Mouse (Mus musculus): ENCODE results near the gene Tubgcp4. TPM values are rescaled to one million over a fixed set of nuclear protein-coding genes. Genes with fewer than 3 reads are reported as not detected.

The Tubgcp4 gene
- total and polyA plus RNA-seq, 2 experiments from 2014 or later, result 12.3 to 20.8 TPM

- H3K4me1 ChIP-seq (ENCODE audit: control insufficient read depth, insufficient read depth), result no peaks in the 10 kb centered on the region
- peaks cover 67% of the 10 kb centered on the region for H3K36me3 ChIP-seq (replicated peaks; ENCODE audit: control insufficient read depth, insufficient read depth, low read length)
- no peaks in the 10 kb centered on the region for H3K27me3 ChIP-seq (ENCODE audit: control insufficient read depth, insufficient read depth, low read length)
- no peak overlapping the region for H3K9ac ChIP-seq (replicated peaks; ENCODE audit: low read depth, low read length)
- TF ChIP-seq EP300 (IDR thresholded peaks at IDR 0.05; ENCODE audit: low read depth) (no peak), CTCF (IDR thresholded peaks at IDR 0.05; ENCODE audit: low read depth) (no peak)
- H3K9me3 ChIP-seq (replicated peaks; ENCODE audit: control insufficient read depth, low read length), result no peaks in the 10 kb centered on the region
- DNase-seq (ENCODE audit: low spot score) (no peak), ATAC-seq (ENCODE audit: insufficient read depth, low read depth) (no peak)
- 39% methylated on average over 8 of the region's 8 CpGs for WGBS
- no peak overlapping the region for H3K4me2 ChIP-seq (ENCODE audit: low read depth, low read length)
- no peak overlapping the region for H3K27ac ChIP-seq (ENCODE audit: low read depth)
- H3K4me3 ChIP-seq (ENCODE audit: low read depth, low read length), result no peak overlapping the region
These were observed 65.1 kb downstream of the Tubgcp4 start for GRCm38 (mm10) chr2:121235460-121236072.

GRCm38 (mm10) chr2:121239426-121239825 is 69.0 kb downstream of the Tubgcp4 start:
- H3K27ac ChIP-seq (ENCODE audit: low read depth), result no peak overlapping the region
- no peak for DNase-seq (ENCODE audit: low spot score)
- H3K9ac ChIP-seq (replicated peaks; ENCODE audit: low read depth, low read length), result no peak overlapping the region
- H3K4me2 ChIP-seq (ENCODE audit: low read depth, low read length), result no peak overlapping the region
- no peak overlapping the region for H3K4me3 ChIP-seq (ENCODE audit: low read depth, low read length)
- TF ChIP-seq CTCF (IDR thresholded peaks at IDR 0.05; ENCODE audit: low read depth), result no peak
- no peak for TF ChIP-seq EP300 (IDR thresholded peaks at IDR 0.05; ENCODE audit: low read depth)
- no peaks in the 10 kb centered on the region for H3K27me3 ChIP-seq (ENCODE audit: control insufficient read depth, insufficient read depth, low read length)
- H3K4me1 ChIP-seq (ENCODE audit: control insufficient read depth, insufficient read depth), result no peaks in the 10 kb centered on the region
- 71% methylated on average over 4 of the region's 4 CpGs for WGBS
- H3K36me3 ChIP-seq (replicated peaks; ENCODE audit: control insufficient read depth, insufficient read depth, low read length), result peaks cover 67% of the 10 kb centered on the region
- no peaks in the 10 kb centered on the region for H3K9me3 ChIP-seq (replicated peaks; ENCODE audit: control insufficient read depth, low read length)
- ATAC-seq (ENCODE audit: insufficient read depth, low read depth), result no peak

GRCm38 (mm10) chr2:121244099-121244498 is 73.6 kb downstream of the Tubgcp4 start:
- no peaks in the 10 kb centered on the region for H3K27me3 ChIP-seq (ENCODE audit: control insufficient read depth, insufficient read depth, low read length)
- no peaks in the 10 kb centered on the region for H3K4me1 ChIP-seq (ENCODE audit: control insufficient read depth, insufficient read depth)
- TF ChIP-seq EP300 (IDR thresholded peaks at IDR 0.05; ENCODE audit: low read depth) (no peak), CTCF (IDR thresholded peaks at IDR 0.05; ENCODE audit: low read depth) (no peak)
- DNase-seq (ENCODE audit: low spot score) (no peak), ATAC-seq (ENCODE audit: insufficient read depth, low read depth) (no peak)
- H3K9me3 ChIP-seq (replicated peaks; ENCODE audit: control insufficient read depth, low read length), result no peaks in the 10 kb centered on the region
- WGBS, result 83% methylated on average over 5 of the region's 5 CpGs
- H3K9ac ChIP-seq (replicated peaks; ENCODE audit: low read depth, low read length), result no peak overlapping the region
- no peak overlapping the region for H3K4me3 ChIP-seq (ENCODE audit: low read depth, low read length)
- H3K4me2 ChIP-seq (ENCODE audit: low read depth, low read length), result no peak overlapping the region
- H3K27ac ChIP-seq (ENCODE audit: low read depth), result no peak overlapping the region
- peaks cover 77% of the 10 kb centered on the region for H3K36me3 ChIP-seq (replicated peaks; ENCODE audit: control insufficient read depth, insufficient read depth, low read length)

Other genes starting within 250 kb of the Tubgcp4 start
- 11.7 and 28.9 TPM in 2 replicates for gene Ubr1, start 199.9 kb upstream of the Tubgcp4 start, total RNA-seq (2014; rRNA removed; ENCODE audit: low replicate concordance)
- 13.6 and 14.3 TPM in 2 replicates for gene Ubr1, start 199.9 kb upstream of the Tubgcp4 start, polyA plus RNA-seq (2015; fragmentation: Nextera tagmentation; extraction: Ambion mirVana)
- 3.3 and 8.9 TPM in 2 replicates for gene Tmem62, start 193.6 kb upstream of the Tubgcp4 start, total RNA-seq (2014; rRNA removed; ENCODE audit: low replicate concordance)
- gene Tmem62, start 193.6 kb upstream of the Tubgcp4 start, polyA plus RNA-seq (2015; fragmentation: Nextera tagmentation; extraction: Ambion mirVana), result 2.4 and 2.7 TPM in 2 replicates
- 25.5 and 34.0 TPM in 2 replicates for gene Ccndbp1, start 162.3 kb upstream of the Tubgcp4 start, total RNA-seq (2014; rRNA removed; ENCODE audit: low replicate concordance)
- 42.4 TPM in 2 replicates for gene Ccndbp1, start 162.3 kb upstream of the Tubgcp4 start, polyA plus RNA-seq (2015; fragmentation: Nextera tagmentation; extraction: Ambion mirVana)
- gene Epb42, start 133.6 kb upstream of the Tubgcp4 start, total RNA-seq (2014; rRNA removed; ENCODE audit: low replicate concordance), result 0.27 TPM in 1 of 2 replicates, not detected in the other
- gene Epb42, start 133.6 kb upstream of the Tubgcp4 start, polyA plus RNA-seq (2015; fragmentation: Nextera tagmentation; extraction: Ambion mirVana), result 0.26 and 0.56 TPM in 2 replicates
- not detected in 2 replicates for gene Tgm5, start 84.8 kb upstream of the Tubgcp4 start, total RNA-seq (2014; rRNA removed; ENCODE audit: low replicate concordance)
- gene Tgm5, start 84.8 kb upstream of the Tubgcp4 start, polyA plus RNA-seq (2015; fragmentation: Nextera tagmentation; extraction: Ambion mirVana), result not detected in 2 replicates
- gene Tgm7, start 60.9 kb upstream of the Tubgcp4 start, total RNA-seq (2014; rRNA removed; ENCODE audit: low replicate concordance), result not detected in 2 replicates
- not detected in 2 replicates for gene Tgm7, start 60.9 kb upstream of the Tubgcp4 start, polyA plus RNA-seq (2015; fragmentation: Nextera tagmentation; extraction: Ambion mirVana)
- gene Adal, start 30.2 kb upstream of the Tubgcp4 start, total RNA-seq (2014; rRNA removed; ENCODE audit: low replicate concordance), result 13.1 and 15.3 TPM in 2 replicates
- 13.4 and 14.4 TPM in 2 replicates for gene Adal, start 30.2 kb upstream of the Tubgcp4 start, polyA plus RNA-seq (2015; fragmentation: Nextera tagmentation; extraction: Ambion mirVana)
- gene Lcmt2, start 30.0 kb upstream of the Tubgcp4 start, total RNA-seq (2014; rRNA removed; ENCODE audit: low replicate concordance), result 6.1 and 8.4 TPM in 2 replicates
- 15.4 and 19.1 TPM in 2 replicates for gene Lcmt2, start 30.0 kb upstream of the Tubgcp4 start, polyA plus RNA-seq (2015; fragmentation: Nextera tagmentation; extraction: Ambion mirVana)
- 4.2 and 4.8 TPM in 2 replicates for gene Zscan29, start 471 bp downstream of the Tubgcp4 start, total RNA-seq (2014; rRNA removed; ENCODE audit: low replicate concordance)
- gene Zscan29, start 471 bp downstream of the Tubgcp4 start, polyA plus RNA-seq (2015; fragmentation: Nextera tagmentation; extraction: Ambion mirVana), result 5.1 and 5.6 TPM in 2 replicates
- gene Trp53bp1, start 100.8 kb downstream of the Tubgcp4 start, total RNA-seq (2014; rRNA removed; ENCODE audit: low replicate concordance), result 74.4 and 79.6 TPM in 2 replicates
- 18.5 and 20.3 TPM in 2 replicates for gene Trp53bp1, start 100.8 kb downstream of the Tubgcp4 start, polyA plus RNA-seq (2015; fragmentation: Nextera tagmentation; extraction: Ambion mirVana)
- 14.5 and 24.9 TPM in 2 replicates for gene Map1a, start 118.9 kb downstream of the Tubgcp4 start, total RNA-seq (2014; rRNA removed; ENCODE audit: low replicate concordance)
- gene Map1a, start 118.9 kb downstream of the Tubgcp4 start, polyA plus RNA-seq (2015; fragmentation: Nextera tagmentation; extraction: Ambion mirVana), result 3.7 and 4.8 TPM in 2 replicates
- gene Ppip5k1, start 184.7 kb downstream of the Tubgcp4 start, total RNA-seq (2014; rRNA removed; ENCODE audit: low replicate concordance), result 4.4 and 5.2 TPM in 2 replicates
- gene Ppip5k1, start 184.7 kb downstream of the Tubgcp4 start, polyA plus RNA-seq (2015; fragmentation: Nextera tagmentation; extraction: Ambion mirVana), result 8.5 and 9.0 TPM in 2 replicates
- gene Ckmt1, start 187.1 kb downstream of the Tubgcp4 start, total RNA-seq (2014; rRNA removed; ENCODE audit: low replicate concordance), result 0.54 and 1.4 TPM in 2 replicates
- 2.6 TPM in 2 replicates for gene Ckmt1, start 187.1 kb downstream of the Tubgcp4 start, polyA plus RNA-seq (2015; fragmentation: Nextera tagmentation; extraction: Ambion mirVana)
- gene Strc, start 216.5 kb downstream of the Tubgcp4 start, total RNA-seq (2014; rRNA removed; ENCODE audit: low replicate concordance), result not detected in 2 replicates
- not detected in 2 replicates for gene Strc, start 216.5 kb downstream of the Tubgcp4 start, polyA plus RNA-seq (2015; fragmentation: Nextera tagmentation; extraction: Ambion mirVana)
- 35.6 and 44.2 TPM in 2 replicates for gene Pdia3, start 243.1 kb downstream of the Tubgcp4 start, total RNA-seq (2014; rRNA removed; ENCODE audit: low replicate concordance)
- 211 and 237 TPM in 2 replicates for gene Pdia3, start 243.1 kb downstream of the Tubgcp4 start, polyA plus RNA-seq (2015; fragmentation: Nextera tagmentation; extraction: Ambion mirVana)
- gene Catsper2, start 243.1 kb downstream of the Tubgcp4 start, total RNA-seq (2014; rRNA removed; ENCODE audit: low replicate concordance), result 1.3 and 3.7 TPM in 2 replicates
- 4.5 and 5.2 TPM in 2 replicates for gene Catsper2, start 243.1 kb downstream of the Tubgcp4 start, polyA plus RNA-seq (2015; fragmentation: Nextera tagmentation; extraction: Ambion mirVana)